Mouse (Mus musculus): ENCODE results near the gene Cyb5r4.

DNA sequence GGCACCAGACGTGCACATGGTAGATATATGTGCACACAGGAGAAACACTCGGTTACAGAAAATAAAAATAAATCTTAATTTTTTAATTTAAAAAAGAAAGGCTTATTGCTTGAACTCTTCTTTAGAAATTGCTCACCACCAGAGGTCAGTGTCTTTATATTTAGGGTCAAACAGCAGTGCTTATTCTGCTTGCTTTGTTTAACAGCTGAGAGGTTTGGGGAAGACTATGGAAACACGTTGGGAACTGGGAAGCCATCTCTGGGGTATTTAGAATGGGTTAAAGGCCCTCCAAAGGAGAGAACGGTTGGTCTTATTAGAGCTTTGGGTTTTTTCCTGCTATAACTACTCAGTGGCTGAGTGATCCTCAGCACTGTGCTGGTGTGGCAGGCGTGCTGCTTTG, 40.5 kb downstream of the Cyb5r4 start:
- TF ChIP-seq GATA1 (IDR thresholded peaks at IDR 0.05; ENCODE audit: borderline replicate concordance, low read length), result no peak
- no peak for TF ChIP-seq FLI1 (IDR thresholded peaks at IDR 0.05; ENCODE audit: low read length)

Data from megakaryocyte, embryonic 14.5 days (primary cell).